Mouse (Mus musculus) midbrain, embryonic 16.5 days (tissue): ENCODE results near the gene Ndufs2. TPM values are rescaled to one million over a fixed set of nuclear protein-coding genes. Genes with fewer than 3 reads are reported as not detected.

Experiments
- ATAC-seq: fragments of 200-750 bp; cut with Nextera tagmentation; 2 replicates; pipeline ENCODE4 v1.8.0; 2017; ENCODE audit warnings: moderate TSS enrichment
- H3K27ac ChIP-seq: fragments of 300-500 bp; sonication (generic); 2 replicates; pipeline ENCODE4 v1.5.1; 2014; ENCODE audit warnings: mild to moderate bottlenecking, low read length, mixed read lengths
- H3K27me3 ChIP-seq: fragments of 300-500 bp; sonication (generic); 2 replicates; pipeline ENCODE4 v1.6.1; 2014; ENCODE audit warnings: low read depth, low read length, mixed read lengths; ENCODE audit not compliant: control insufficient read depth, insufficient read depth
- H3K36me3 ChIP-seq: fragments of 300-500 bp; sonication (generic); 2 replicates; pipeline ENCODE4 v1.6.1; 2014; ENCODE audit warnings: mild to moderate bottlenecking, low read length, moderate library complexity, mixed read lengths; ENCODE audit not compliant: control insufficient read depth, insufficient read depth
- H3K4me1 ChIP-seq: fragments of 300-500 bp; sonication (generic); 2 replicates; pipeline ENCODE4 v1.6.1; 2014; ENCODE audit warnings: mild to moderate bottlenecking, low read length, mixed read lengths; ENCODE audit not compliant: control insufficient read depth, insufficient read depth
- H3K4me2 ChIP-seq: fragments of 300-500 bp; sonication (generic); 2 replicates; pipeline ENCODE4 v1.6.1; 2014; ENCODE audit warnings: mild to moderate bottlenecking, low read length, mixed read lengths
- H3K4me3 ChIP-seq: fragments of 300-500 bp; sonication (generic); 2 replicates; pipeline ENCODE4 v1.5.1; 2014; ENCODE audit warnings: low read depth, mild to moderate bottlenecking, low read length, moderate library complexity, mixed read lengths
- H3K9ac ChIP-seq: fragments of 300-500 bp; sonication (generic); 2 replicates; pipeline ENCODE4 v1.6.1; 2014; ENCODE audit warnings: low read depth, low read length, mixed read lengths
- H3K9me3 ChIP-seq: fragments of 300-500 bp; sonication (generic); replicated peaks from 2 replicates; pipeline ENCODE4 v1.6.1; 2014; ENCODE audit warnings: mild to moderate bottlenecking, low read length, mixed read lengths; ENCODE audit not compliant: control insufficient read depth, poor library complexity, severe bottlenecking
- WGBS: fragments of 180-500 bp; shearing (Covaris S2); extraction: QIAGEN DNeasy Blood & Tissue Kit; methylation state at CpG from one replicate; pipeline ENCODE4 v1.1.7; 2014; 5-methylcytosine and 5-hydroxymethylcytosine counted together
- polyA plus RNA-seq: library from polyadenylated mRNA; unstranded; fragments of >200 nt; fragmentation: Nextera tagmentation; extraction: Ambion mirVana; gene quantifications from 2 replicates; pipeline ENCODE4 v1.2.1, GENCODE M21; 2015

Gene Ndufs2
- polyA plus RNA-seq, 1 experiment from 2014 or later = 225 TPM

DNA sequence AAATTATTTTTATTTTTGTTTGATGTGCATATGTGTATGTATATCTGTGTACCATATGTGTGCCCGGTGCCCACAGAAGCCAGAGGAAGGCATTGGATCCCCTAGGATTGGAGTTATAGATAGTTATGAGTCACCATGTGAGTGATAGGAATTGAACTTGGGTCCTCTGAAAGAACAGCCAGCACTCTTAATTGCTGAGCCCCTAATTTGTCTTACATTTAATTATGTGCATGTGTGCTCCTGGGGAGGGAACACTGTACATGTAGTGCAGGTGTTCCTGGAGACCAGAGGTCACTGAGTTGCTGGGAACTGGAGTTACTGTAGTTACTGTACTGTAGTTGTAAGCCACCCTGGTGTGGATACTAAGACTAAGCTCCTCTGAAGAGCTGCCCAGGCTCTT is 50.4 kb downstream of the Ndufs2 start:
- H3K36me3 ChIP-seq = no peaks in the 10 kb centered on the region
- peaks cover 3% of the 10 kb centered on the region; the same call in 1 of the 2 replicates for H3K4me1 ChIP-seq
- H3K4me2 ChIP-seq = no peak overlapping the region
- no peak overlapping the region for H3K27ac ChIP-seq
- 98% methylated on average over 1 of the region's 1 CpGs for WGBS
- no peak overlapping the region for H3K4me3 ChIP-seq
- H3K9ac ChIP-seq = no peak overlapping the region
- no peaks in the 10 kb centered on the region; the same call in 1 of the 2 replicates for H3K27me3 ChIP-seq
- no peak for ATAC-seq
- no peaks in the 10 kb centered on the region for H3K9me3 ChIP-seq

GRCm38 (mm10) chr1:171199532-171199931 is 51.7 kb downstream of the Ndufs2 start:
- no peak overlapping the region for H3K4me3 ChIP-seq
- H3K9ac ChIP-seq = no peak overlapping the region
- no peaks in the 10 kb centered on the region for H3K9me3 ChIP-seq
- ATAC-seq = no peak
- no peaks in the 10 kb centered on the region for H3K36me3 ChIP-seq
- H3K4me1 ChIP-seq = peaks cover 3% of the 10 kb centered on the region; the same call in 1 of the 2 replicates
- no peak overlapping the region for H3K27ac ChIP-seq
- 62% methylated on average over 1 of the region's 1 CpGs for WGBS
- no peak overlapping the region for H3K4me2 ChIP-seq
- peaks cover under 1% of the 10 kb centered on the region for H3K27me3 ChIP-seq

DNA sequence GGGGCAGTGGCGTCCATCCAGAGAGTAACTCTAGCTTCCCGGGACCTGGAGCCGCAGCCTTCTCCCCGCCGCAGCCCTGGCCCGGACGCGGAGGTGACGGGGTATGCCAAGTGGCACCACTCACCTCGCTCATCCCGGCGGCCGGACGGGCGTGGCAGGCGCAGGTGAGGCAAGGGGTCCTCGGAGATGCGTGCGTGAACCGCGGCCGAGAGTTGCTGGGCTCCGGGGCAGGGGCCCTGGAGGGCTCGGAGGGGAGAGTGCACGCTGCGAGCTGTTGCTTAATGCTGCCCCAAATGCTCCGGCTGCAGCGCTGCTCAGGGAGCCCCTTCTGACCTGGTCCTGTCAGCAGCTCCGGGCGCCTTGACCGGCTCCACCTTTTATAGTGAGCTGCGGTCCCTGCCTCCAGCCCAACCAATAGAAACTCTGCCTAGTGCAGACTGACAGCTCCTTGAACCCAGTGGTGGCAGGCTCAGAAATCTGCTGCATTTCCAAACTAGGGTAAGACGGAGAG is 55.2 kb downstream of the Ndufs2 start, which contains the start of gene Pcp4l1:
Gene Pcp4l1, minus strand, starts transcription at position 382 of the 511 bp plus-strand sequence.
- 1% methylated on average over 28 of the region's 33 CpGs for WGBS
- Histone ChIP-seq H3K27me3 (peaks cover 4% of the 10 kb centered on the region), H3K4me3 (peak within 1 kb of the TSS; percentile 63), H3K9me3 (no peaks in the 10 kb centered on the region), H3K27ac (no peak within 1 kb of the TSS), H3K9ac (peak within 1 kb of the TSS; percentile 72), H3K4me2 (peak within 1 kb of the TSS; percentile 95), H3K4me1 (peaks cover 18% of the 10 kb centered on the region), H3K36me3 (no peaks in the 10 kb centered on the region)
- peak; percentile 82 for ATAC-seq

- H3K4me2 ChIP-seq = peak overlapping the region; percentile 95
- H3K27ac ChIP-seq = no peak overlapping the region
- ATAC-seq = peak; percentile 43
These were observed 56.0 kb downstream of the Ndufs2 start for GRCm38 (mm10) chr1:171195046-171195822.

DNA sequence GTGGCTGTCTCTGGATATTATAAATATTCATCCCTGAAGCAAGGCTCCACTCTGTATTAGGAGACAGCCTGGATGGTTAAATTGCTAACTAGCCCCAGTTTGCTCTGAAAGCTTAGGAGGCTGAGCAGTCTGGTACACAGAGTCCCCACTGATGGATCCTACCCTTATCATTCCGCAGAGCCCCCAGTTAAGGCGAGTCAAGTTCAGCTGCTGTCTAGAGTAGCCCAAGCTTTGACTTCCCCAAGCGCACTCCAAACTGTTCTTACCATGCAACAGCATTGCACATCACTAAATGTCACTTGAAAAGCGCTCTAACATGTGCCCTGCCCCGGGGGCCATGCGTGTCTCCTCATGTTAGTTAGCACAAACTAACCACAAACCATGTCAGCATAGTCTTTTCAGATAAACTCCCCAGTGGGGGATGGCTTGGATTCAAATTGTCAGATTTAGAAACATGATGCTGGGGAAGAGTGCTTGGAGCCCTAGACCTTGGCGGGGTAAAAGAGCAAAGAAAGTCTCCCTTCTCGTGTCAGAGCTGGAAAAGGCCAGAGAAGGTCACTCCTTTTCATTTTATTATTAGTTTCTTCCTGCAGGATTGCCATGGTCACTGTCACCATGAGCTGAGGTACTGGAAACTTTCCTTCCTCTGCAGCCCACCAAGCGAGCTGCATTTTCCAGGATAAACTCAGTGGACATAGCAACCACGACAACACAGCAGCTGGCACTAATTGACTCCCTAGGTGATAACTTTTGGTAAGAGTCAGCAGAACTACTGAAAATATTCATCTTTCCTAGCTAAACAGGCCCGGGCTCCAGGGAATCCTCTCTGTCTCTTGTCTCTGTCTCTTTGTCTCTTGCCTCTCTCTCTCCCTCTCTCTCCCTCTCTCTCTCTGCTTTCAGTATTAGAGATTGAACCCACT is 57.0 kb downstream of the Ndufs2 start:
- H3K36me3 ChIP-seq = no peaks in the 10 kb centered on the region
- peak overlapping the region; percentile 51 for H3K4me2 ChIP-seq
- H3K9me3 ChIP-seq = no peaks in the 10 kb centered on the region
- H3K4me3 ChIP-seq = peak overlapping the region; percentile 29; the same call in 1 of the 2 replicates
- 26% methylated on average over 11 of the region's 11 CpGs for WGBS
- peaks cover 23% of the 10 kb centered on the region for H3K4me1 ChIP-seq
- ATAC-seq = no peak
- peaks cover 4% of the 10 kb centered on the region for H3K27me3 ChIP-seq
- H3K27ac ChIP-seq = no peak overlapping the region
- no peak overlapping the region; the same call in 1 of the 2 replicates for H3K9ac ChIP-seq

More at GRCm38 (mm10) chr1:171195046-171195822, 56.0 kb downstream of the Ndufs2 start:
- Histone ChIP-seq H3K36me3 (no peaks in the 10 kb centered on the region), H3K4me3 (peak overlapping the region; percentile 63), H3K4me1 (peaks cover 18% of the 10 kb centered on the region), H3K9me3 (no peaks in the 10 kb centered on the region), H3K27me3 (peaks cover 4% of the 10 kb centered on the region), H3K9ac (peak overlapping the region; percentile 72)
- 6% methylated on average over 20 of the region's 20 CpGs for WGBS

- H3K9me3 ChIP-seq = no peaks in the 10 kb centered on the region
- 2% methylated on average over 18 of the region's 18 CpGs for WGBS
- no peaks in the 10 kb centered on the region for H3K36me3 ChIP-seq
- H3K27ac ChIP-seq = peak overlapping the region; percentile 44
- H3K4me2 ChIP-seq = peak overlapping the region; percentile 51
- peak overlapping the region; percentile 29 for H3K4me3 ChIP-seq
- peak overlapping the region; percentile 36 for H3K9ac ChIP-seq
- peaks cover 4% of the 10 kb centered on the region for H3K27me3 ChIP-seq
- peaks cover 24% of the 10 kb centered on the region for H3K4me1 ChIP-seq
- peak; percentile 64 for ATAC-seq
These were observed 57.9 kb downstream of the Ndufs2 start for GRCm38 (mm10) chr1:171193093-171193840.

DNA sequence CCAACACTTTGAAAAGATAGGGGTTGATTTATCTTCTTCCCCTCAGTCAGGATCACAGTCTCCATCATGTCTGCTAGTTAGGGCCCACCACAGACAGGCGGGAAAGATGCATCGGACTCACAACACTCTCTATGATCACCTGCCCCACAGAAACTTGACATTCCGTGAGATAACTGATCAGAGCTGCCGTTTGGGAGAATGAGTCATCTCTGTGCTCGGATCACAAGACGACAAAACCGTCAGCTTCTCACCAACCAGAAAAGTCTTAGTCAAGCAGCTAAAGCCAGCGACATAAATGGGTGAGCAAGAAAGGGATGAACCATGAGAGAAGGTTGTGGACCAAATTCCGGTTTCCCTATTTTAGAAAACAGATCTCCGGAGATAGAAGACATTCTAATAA is 58.9 kb downstream of the Ndufs2 start:
- H3K36me3 ChIP-seq = no peaks in the 10 kb centered on the region
- ATAC-seq = no peak
- H3K27me3 ChIP-seq = peaks cover 4% of the 10 kb centered on the region
- no peak overlapping the region for H3K4me3 ChIP-seq
- peaks cover 24% of the 10 kb centered on the region for H3K4me1 ChIP-seq
- no peak overlapping the region for H3K9ac ChIP-seq
- WGBS = 39% methylated on average over 10 of the region's 10 CpGs
- H3K27ac ChIP-seq = no peak overlapping the region
- H3K9me3 ChIP-seq = no peaks in the 10 kb centered on the region
- H3K4me2 ChIP-seq = no peak overlapping the region

DNA sequence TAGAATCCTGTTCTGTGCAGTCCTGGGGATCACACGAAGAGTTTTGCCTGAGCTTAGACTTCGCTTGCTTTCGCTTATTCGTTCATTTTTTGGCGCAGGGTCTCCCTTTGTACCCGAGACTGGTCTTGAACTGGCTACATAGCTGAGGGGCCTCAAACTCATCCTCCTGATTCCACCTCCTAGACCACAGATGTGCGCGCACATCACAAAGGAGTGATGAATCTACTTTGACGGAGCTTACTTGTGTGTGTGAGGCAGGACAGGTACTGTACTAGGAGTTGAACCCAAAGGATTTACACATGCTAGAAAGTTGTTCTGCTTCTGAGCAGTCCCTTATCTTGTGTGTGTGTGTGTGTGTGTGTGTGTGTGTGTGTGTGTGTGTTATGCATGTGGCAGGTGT is 60.4 kb downstream of the Ndufs2 start:
- H3K27ac ChIP-seq = no peak overlapping the region
- peaks cover 21% of the 10 kb centered on the region for H3K4me1 ChIP-seq
- H3K9ac ChIP-seq = no peak overlapping the region
- 95% methylated on average over 9 of the region's 9 CpGs for WGBS
- no peaks in the 10 kb centered on the region for H3K36me3 ChIP-seq
- H3K4me2 ChIP-seq = no peak overlapping the region
- H3K27me3 ChIP-seq = peaks cover 4% of the 10 kb centered on the region
- ATAC-seq = no peak
- H3K4me3 ChIP-seq = no peak overlapping the region
- H3K9me3 ChIP-seq = no peaks in the 10 kb centered on the region
